Mouse (Mus musculus) frontal cortex, postnatal 14 days (tissue): ENCODE measurements around the gene Kifc5b.
"Not testable (repeated sequence)": the region's sequence is repeated elsewhere in the genome, so short reads cannot be mapped to it uniquely, and the experiment has no call there.

Experiments
- DNase-seq, 2 experiments: peaks; one replicate each; pipeline ENCODE4 v3.0.0; 2022; ENCODE audit warnings: low spot score in 2 of 2

The Kifc5b gene

GRCm38 (mm10) chr17:26918343-26918742 lies 1.5 kb downstream of the Kifc5b start:
- DNase-seq, result no peak

- not testable (repeated sequence) for DNase-seq
Measured at GRCm38 (mm10) chr17:26919516-26919915, 2.6 kb downstream of the Kifc5b start.

DNA sequence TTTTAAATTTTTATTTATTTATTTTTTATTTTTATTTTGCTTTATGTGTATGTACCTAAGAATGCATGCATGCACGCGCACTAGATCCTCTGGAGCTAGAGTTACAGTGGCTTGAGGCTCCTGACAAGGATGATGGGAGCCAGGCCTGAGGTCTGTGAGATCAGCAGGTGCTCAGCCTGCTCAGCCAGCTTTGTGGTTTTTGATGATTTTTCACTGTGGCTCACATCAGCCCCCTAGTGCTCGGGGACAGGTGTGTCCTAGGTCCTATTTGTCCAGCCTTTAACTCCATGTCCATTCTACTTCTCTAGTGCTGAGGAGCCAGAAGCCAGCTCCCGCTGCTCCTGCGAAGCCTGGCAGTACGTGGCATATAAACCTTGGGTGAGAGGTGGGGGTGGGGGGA lies 5.5 kb downstream of the Kifc5b start:
- not testable (repeated sequence) for DNase-seq

DNA sequence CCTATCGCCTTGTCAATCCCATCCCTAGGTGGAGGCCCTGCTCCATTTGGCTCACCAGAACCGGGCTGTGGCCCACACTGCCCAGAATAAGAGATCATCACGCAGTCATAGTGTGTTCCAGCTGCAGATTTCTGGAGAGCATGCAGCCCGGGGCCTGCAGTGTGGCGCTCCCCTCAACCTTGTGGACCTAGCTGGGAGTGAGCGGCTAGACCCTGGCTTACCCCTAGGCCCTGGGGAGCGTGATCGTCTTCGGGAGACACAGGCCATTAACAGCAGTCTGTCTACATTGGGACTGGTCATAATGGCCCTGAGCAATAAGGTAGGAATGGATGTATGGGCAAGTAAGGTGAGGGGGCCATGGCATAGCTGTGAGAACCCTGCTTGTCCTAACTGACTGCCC lies 8.5 kb downstream of the Kifc5b start:
- DNase-seq, result not testable (repeated sequence)

GRCm38 (mm10) chr17:26931795-26932194 lies 14.9 kb downstream of the Kifc5b start:
- DNase-seq, result not testable (repeated sequence)

DNA sequence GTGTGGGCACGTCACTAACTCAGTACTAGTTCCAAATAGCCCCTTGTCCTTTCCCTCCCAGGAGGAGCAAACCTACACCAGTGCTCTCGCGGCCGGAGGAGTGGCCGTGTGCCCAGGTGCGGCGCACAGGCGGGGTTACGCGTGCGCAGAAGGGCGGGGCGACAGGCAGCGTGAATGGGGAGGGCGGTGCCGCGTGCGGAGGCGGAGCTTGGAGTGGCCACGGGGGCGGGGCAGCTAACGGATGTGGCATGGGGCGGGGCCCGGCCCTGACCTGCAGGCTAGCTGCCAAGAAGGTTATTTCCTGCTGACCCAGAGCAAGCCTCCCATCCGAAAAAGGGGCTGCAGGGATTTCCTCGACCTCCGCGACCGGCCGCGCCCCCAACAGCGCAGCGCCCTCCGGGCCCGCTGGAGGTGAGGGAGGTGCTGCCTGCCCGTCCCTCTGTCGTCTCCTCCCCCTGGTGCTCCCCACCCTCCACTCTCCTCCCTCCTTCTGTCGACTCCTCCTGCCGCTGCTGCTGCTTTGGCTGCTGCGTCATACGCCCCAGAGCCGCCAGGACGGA lies 16.0 kb downstream of the Kifc5b start, which contains the start of gene Phf1:
Gene Phf1 (plus strand): TSS at position 214 of the 560 bp plus-strand sequence.
- peak; percentile 82 to 89 for DNase-seq

DNA sequence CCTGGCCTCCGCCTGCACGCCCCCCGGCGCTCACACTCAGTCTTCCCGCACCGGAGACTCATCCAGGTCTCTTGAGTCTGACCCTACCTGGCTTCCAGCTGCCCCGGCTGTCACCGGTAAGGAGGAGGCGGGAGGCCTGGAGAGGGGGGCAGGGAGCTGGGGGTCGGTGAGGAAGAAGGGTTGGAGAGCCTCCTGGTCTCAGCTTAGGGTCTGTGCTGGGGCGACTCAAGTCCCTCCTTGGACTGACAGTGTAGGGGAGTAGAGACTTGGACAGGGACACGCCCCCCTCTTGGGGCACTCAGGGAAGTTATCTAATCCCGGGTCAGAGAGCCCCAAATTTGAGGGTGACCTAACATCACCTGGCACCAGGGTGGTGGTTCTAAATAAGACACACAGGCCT lies 16.5 kb downstream of the Kifc5b start:
- no peak for DNase-seq

DNA sequence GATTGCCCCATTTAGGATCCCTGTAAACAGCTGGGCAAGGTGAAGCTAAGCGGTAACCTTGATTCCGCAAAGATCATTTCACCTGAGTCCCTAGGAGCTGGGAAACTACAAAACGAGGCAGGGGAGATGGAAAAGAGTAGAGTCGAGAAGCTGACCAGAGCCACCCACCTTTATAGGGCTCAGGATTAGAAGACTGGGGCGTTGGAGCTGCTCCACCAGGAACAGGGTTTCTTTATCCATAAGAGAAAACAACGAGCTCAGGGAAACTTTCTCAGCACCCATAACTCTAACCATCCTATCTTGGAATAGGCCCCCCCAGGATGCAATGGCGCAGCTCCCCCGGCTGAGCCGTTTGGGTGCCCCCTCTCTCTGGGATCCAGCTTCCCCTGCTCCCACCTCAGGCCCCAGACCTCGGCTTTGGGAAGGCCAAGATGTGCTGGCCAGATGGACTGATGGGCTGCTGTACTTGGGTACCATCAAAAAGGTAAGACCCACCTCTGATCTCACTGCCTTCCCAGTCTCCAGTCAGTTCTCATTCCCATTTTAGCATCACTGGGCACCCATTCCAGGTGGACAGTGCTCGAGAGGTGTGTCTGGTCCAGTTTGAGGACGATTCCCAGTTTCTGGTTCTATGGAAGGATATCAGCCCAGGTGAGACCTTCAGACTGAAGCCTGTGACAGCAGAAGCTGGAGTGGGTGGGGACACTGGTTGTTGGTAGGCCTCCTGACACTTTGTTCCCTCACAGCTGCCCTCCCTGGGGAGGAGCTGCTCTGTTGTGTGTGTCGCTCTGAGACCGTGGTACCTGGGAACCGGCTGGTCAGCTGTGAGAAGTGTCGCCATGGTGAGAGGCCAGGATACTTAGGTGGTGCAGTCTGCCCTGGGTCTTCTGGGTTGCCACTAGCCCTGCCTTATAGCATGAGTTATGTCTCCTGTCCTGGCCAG lies 17.3 kb downstream of the Kifc5b start:
- no peak for DNase-seq

DNA sequence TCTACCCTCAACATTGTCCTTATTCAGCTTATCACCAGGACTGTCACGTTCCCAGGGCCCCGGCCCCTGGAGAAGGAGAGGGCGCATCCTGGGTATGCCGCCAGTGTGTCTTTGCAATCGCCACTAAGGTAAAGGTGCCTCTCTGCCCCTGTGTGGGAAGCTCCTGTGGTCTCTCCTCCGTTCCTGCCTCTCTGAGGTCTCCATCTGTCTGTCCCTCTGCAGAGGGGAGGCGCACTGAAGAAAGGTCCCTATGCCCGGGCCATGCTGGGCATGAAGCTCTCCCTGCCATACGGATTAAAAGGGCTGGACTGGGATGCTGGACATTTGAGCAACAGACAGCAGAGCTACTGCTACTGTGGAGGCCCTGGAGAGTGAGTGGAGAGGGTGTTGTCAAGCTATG lies 18.1 kb downstream of the Kifc5b start:
- no peak for DNase-seq

DNA sequence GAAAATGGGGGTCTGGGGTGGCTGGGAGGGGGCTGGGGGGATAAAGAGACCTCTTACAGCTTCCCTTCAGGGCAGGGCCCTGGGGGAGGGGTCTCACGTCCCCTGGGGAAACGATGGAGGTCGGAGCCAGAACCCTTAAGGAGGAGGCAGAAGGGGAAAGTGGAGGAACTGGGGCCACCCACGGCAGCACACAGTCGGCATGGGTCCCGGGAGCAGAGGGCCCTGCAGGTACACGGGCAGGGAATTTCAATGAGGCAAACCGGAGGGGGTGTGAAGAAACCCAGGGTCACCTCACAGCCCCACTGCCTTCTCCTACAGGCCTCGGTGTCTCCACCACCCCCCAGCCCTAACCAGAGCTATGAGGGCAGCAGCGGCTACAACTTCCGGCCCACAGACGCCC lies 19.6 kb downstream of the Kifc5b start:
- DNase-seq, result no peak

- DNase-seq, result no peak
Measured at GRCm38 (mm10) chr17:26936921-26937695, 20.2 kb downstream of the Kifc5b start.

GRCm38 (mm10) chr17:26937883-26938695 lies 21.2 kb downstream of the Kifc5b start:
- DNase-seq, result no peak

GRCm38 (mm10) chr17:26938731-26939130 lies 21.8 kb downstream of the Kifc5b start:
- DNase-seq, result no peak

- DNase-seq, result peak; percentile 100
Measured at GRCm38 (mm10) chr17:26939178-26939972, 22.5 kb downstream of the Kifc5b start, which contains the start of gene Cuta. Gene Cuta (minus strand): TSS chr17:26939569.

GRCm38 (mm10) chr17:26939973-26940300 lies 23.0 kb downstream of the Kifc5b start:
- DNase-seq, result no peak

DNA sequence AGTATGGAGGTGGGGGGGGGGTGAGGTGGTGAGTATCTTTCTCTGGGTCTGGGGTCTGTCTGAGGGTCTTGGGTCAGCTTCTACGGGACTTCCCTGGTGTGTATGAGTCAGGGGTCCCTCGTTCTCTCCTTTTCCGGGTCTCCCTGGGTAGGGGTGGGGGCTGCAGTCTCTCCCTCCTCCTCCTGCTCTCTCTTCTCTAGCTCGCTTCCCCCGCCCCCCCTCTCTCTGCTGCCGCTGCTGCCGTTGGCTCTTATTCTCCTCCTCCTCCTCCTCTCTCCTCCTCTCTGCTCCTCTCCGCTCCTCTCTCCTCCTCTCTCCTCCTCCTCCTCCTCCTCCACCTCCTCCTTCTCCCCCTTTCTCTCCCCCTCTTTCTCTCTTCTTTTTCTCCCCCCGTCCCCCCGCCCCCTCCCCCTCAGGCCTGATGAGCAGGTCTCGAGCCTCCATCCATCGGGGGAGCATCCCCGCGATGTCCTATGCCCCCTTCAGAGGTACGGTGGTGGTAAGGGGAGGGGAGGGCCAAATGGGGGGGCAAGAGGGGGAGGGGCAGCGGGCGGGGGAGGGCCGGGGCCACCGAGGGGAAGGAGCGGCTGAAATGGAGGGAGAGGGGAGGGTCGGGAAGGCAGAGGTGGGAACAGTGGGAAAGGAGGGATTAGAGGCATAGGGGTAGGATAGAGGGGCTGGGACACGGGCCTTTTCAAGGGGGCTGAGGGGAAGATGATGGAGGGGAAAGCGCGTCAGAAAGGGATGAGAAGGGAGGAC lies 24.3 kb downstream of the Kifc5b start, which contains the start of gene Syngap1:
Gene Syngap1 (plus strand): TSS at position 223 of the 759 bp plus-strand sequence.
- DNase-seq, result peak in 1 of 2 experiments; percentile 36

DNA sequence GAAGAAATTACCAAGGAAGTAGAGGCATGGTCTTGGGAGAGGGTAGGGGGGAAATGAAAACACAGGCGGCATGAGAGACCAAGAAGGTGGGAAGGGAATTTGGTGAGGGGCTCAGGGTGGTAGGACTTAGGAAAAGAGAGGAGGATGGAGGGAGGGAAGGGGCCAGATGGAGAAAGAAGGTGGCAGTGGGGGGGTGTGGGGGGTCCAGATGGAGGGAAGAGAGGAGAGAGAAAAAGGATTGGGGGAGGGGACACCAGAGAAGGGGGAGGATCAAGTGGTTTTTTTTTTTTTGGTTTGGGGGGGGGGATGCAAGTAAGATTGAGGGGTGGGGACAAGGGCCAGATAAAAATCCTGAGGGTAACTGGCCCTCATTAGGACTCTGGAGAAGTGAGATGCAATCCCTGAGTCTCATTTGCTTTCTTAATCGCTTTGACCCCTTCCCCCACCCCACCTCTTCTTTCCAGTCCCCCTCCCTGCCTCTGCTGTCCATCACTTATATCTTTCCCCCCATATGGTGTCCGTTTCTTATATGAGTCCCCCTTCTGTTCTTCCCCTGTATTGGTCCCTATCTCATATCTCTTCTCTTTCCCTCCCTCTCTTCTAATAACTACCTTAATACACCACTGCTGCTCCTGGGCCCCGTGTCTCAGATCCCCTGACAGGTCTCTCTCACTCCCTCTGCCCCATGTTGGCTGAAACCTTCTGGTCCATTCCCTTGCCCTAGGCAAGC lies 25.1 kb downstream of the Kifc5b start:
- DNase-seq, result no peak

DNA sequence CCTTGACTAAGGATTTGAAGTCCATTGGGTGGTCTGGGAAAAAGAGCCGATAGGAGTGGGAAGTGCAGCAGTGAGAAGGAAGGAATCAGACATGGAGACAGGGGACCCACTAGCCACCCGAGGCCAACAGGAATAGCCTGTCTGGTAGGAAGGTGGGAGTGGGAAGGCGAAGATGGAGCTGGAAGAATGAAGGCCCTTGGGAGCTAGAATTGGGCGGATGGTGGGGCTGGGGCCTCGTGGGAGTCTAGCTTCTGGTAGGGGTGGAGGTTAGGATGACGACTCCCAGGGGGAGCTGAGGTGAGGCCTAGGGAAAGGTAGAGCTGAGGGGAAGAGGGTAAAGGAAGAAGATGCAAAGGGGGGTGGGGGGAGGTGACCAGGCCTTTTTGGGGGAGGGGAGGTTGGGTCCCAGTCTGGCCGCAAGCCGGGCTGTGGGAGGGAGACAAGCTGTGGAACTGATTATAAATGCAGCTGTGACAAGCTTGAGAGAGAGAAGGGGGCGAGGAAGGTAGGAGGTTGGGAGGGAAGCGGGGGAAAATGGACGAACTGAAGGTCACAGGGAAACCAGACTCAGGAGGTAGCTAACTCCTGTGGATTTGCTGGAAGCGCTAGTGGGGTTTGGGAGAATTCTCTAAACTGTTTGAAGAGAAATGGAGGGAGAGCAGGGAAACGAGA lies 29.1 kb downstream of the Kifc5b start:
- peak in 1 of 2 experiments; percentile 19 for DNase-seq
